Mouse (Mus musculus): ENCODE data around the gene Olfr713. TPM values are rescaled to one million over a fixed set of nuclear protein-coding genes. Genes with fewer than 3 reads are reported as not detected.

Olfr713 gene
- not detected for polyA plus RNA-seq (2014; fragmentation: Illumina TruSeq; extraction: RNeasy Lipid Tissue Mini Kit (QIAGEN cat#74804); ENCODE audit: low read depth, low replicate concordance)

GRCm38 (mm10) chr7:107030874-107031273 is at the start of gene Olfr713:
Gene Olfr713, plus strand, starts transcription at chr7:107031174.

GRCm38 (mm10) chr7:107005972-107006371 is 25.0 kb upstream of the Olfr713 start, which contains the start of gene Olfr2:
Gene Olfr2, minus strand, starts transcription at chr7:107006072.

GRCm38 (mm10) chr7:107070681-107071080 is 39.7 kb downstream of the Olfr713 start, which contains the start of gene Olfr714:
Gene Olfr714, plus strand, starts transcription at chr7:107070981.

Other genes with a start within 250 kb of the Olfr713 start
- not detected for gene Olfr699, start 238.0 kb upstream of the Olfr713 start, polyA plus RNA-seq (2014; fragmentation: Illumina TruSeq; extraction: RNeasy Lipid Tissue Mini Kit (QIAGEN cat#74804); ENCODE audit: low read depth, low replicate concordance)
- gene Olfr700, start 222.3 kb upstream of the Olfr713 start, polyA plus RNA-seq (2014; fragmentation: Illumina TruSeq; extraction: RNeasy Lipid Tissue Mini Kit (QIAGEN cat#74804); ENCODE audit: low read depth, low replicate concordance) = not detected
- gene Olfr701, start 217.0 kb upstream of the Olfr713 start, polyA plus RNA-seq (2014; fragmentation: Illumina TruSeq; extraction: RNeasy Lipid Tissue Mini Kit (QIAGEN cat#74804); ENCODE audit: low read depth, low replicate concordance) = not detected
- gene Olfr702, start 197.3 kb upstream of the Olfr713 start, polyA plus RNA-seq (2014; fragmentation: Illumina TruSeq; extraction: RNeasy Lipid Tissue Mini Kit (QIAGEN cat#74804); ENCODE audit: low read depth, low replicate concordance) = not detected
- gene Olfr703, start 187.8 kb upstream of the Olfr713 start, polyA plus RNA-seq (2014; fragmentation: Illumina TruSeq; extraction: RNeasy Lipid Tissue Mini Kit (QIAGEN cat#74804); ENCODE audit: low read depth, low replicate concordance) = not detected
- gene Olfr704, start 168.0 kb upstream of the Olfr713 start, polyA plus RNA-seq (2014; fragmentation: Illumina TruSeq; extraction: RNeasy Lipid Tissue Mini Kit (QIAGEN cat#74804); ENCODE audit: low read depth, low replicate concordance) = not detected
- gene Olfr705, start 154.3 kb upstream of the Olfr713 start, polyA plus RNA-seq (2014; fragmentation: Illumina TruSeq; extraction: RNeasy Lipid Tissue Mini Kit (QIAGEN cat#74804); ENCODE audit: low read depth, low replicate concordance) = not detected
- gene Olfr706, start 143.0 kb upstream of the Olfr713 start, polyA plus RNA-seq (2014; fragmentation: Illumina TruSeq; extraction: RNeasy Lipid Tissue Mini Kit (QIAGEN cat#74804); ENCODE audit: low read depth, low replicate concordance) = not detected
- gene Olfr707, start 129.9 kb upstream of the Olfr713 start, polyA plus RNA-seq (2014; fragmentation: Illumina TruSeq; extraction: RNeasy Lipid Tissue Mini Kit (QIAGEN cat#74804); ENCODE audit: low read depth, low replicate concordance) = not detected
- gene Olfr1532-ps1, start 123.2 kb upstream of the Olfr713 start, polyA plus RNA-seq (2014; fragmentation: Illumina TruSeq; extraction: RNeasy Lipid Tissue Mini Kit (QIAGEN cat#74804); ENCODE audit: low read depth, low replicate concordance) = not detected
- gene Olfr709-ps1, start 99.0 kb upstream of the Olfr713 start, polyA plus RNA-seq (2014; fragmentation: Illumina TruSeq; extraction: RNeasy Lipid Tissue Mini Kit (QIAGEN cat#74804); ENCODE audit: low read depth, low replicate concordance) = not detected
- gene Olfr710, start 82.9 kb upstream of the Olfr713 start, polyA plus RNA-seq (2014; fragmentation: Illumina TruSeq; extraction: RNeasy Lipid Tissue Mini Kit (QIAGEN cat#74804); ENCODE audit: low read depth, low replicate concordance) = not detected
- not detected for gene Olfr6, start 67.2 kb upstream of the Olfr713 start, polyA plus RNA-seq (2014; fragmentation: Illumina TruSeq; extraction: RNeasy Lipid Tissue Mini Kit (QIAGEN cat#74804); ENCODE audit: low read depth, low replicate concordance)
- not detected for gene Olfr711, start 55.7 kb upstream of the Olfr713 start, polyA plus RNA-seq (2014; fragmentation: Illumina TruSeq; extraction: RNeasy Lipid Tissue Mini Kit (QIAGEN cat#74804); ENCODE audit: low read depth, low replicate concordance)
- gene Olfr2, start 25.1 kb upstream of the Olfr713 start, polyA plus RNA-seq (2014; fragmentation: Illumina TruSeq; extraction: RNeasy Lipid Tissue Mini Kit (QIAGEN cat#74804); ENCODE audit: low read depth, low replicate concordance) = not detected
- gene Olfr714, start 39.8 kb downstream of the Olfr713 start, polyA plus RNA-seq (2014; fragmentation: Illumina TruSeq; extraction: RNeasy Lipid Tissue Mini Kit (QIAGEN cat#74804); ENCODE audit: low read depth, low replicate concordance) = not detected
- gene Olfr17, start 62.0 kb downstream of the Olfr713 start, polyA plus RNA-seq (2014; fragmentation: Illumina TruSeq; extraction: RNeasy Lipid Tissue Mini Kit (QIAGEN cat#74804); ENCODE audit: low read depth, low replicate concordance) = not detected
- not detected for gene Olfr715b, start 79.2 kb downstream of the Olfr713 start, polyA plus RNA-seq (2014; fragmentation: Illumina TruSeq; extraction: RNeasy Lipid Tissue Mini Kit (QIAGEN cat#74804); ENCODE audit: low read depth, low replicate concordance)
- not detected for gene Olfr715, start 99.9 kb downstream of the Olfr713 start, polyA plus RNA-seq (2014; fragmentation: Illumina TruSeq; extraction: RNeasy Lipid Tissue Mini Kit (QIAGEN cat#74804); ENCODE audit: low read depth, low replicate concordance)
- not detected for gene Olfr716, start 107.2 kb downstream of the Olfr713 start, polyA plus RNA-seq (2014; fragmentation: Illumina TruSeq; extraction: RNeasy Lipid Tissue Mini Kit (QIAGEN cat#74804); ENCODE audit: low read depth, low replicate concordance)
- gene Nlrp14, start 135.8 kb downstream of the Olfr713 start, polyA plus RNA-seq (2014; fragmentation: Illumina TruSeq; extraction: RNeasy Lipid Tissue Mini Kit (QIAGEN cat#74804); ENCODE audit: low read depth, low replicate concordance) = not detected
- not detected for gene Rbmxl2, start 178.3 kb downstream of the Olfr713 start, polyA plus RNA-seq (2014; fragmentation: Illumina TruSeq; extraction: RNeasy Lipid Tissue Mini Kit (QIAGEN cat#74804); ENCODE audit: low read depth, low replicate concordance)